Mouse (Mus musculus): ENCODE data around the gene Il18. TPM values are rescaled to one million over a fixed set of nuclear protein-coding genes. Genes with fewer than 3 reads are reported as not detected.

The Il18 gene
- polyA plus RNA-seq, 1 experiment from 2014 or later, result 13.3 TPM

Other genes starting within 250 kb of the Il18 start
- 229 and 259 TPM in 2 replicates for gene Rpl10-ps3, start 209.9 kb upstream of the Il18 start, polyA plus RNA-seq (2015; fragmentation: Nextera tagmentation; extraction: Ambion mirVana)
- 0.27 and 0.51 TPM in 2 replicates for gene Plet1, start 60.3 kb upstream of the Il18 start, polyA plus RNA-seq (2015; fragmentation: Nextera tagmentation; extraction: Ambion mirVana)
- 30.1 and 30.5 TPM in 2 replicates for gene Pts, start 26.1 kb upstream of the Il18 start, polyA plus RNA-seq (2015; fragmentation: Nextera tagmentation; extraction: Ambion mirVana)
- gene Bco2, start 354 bp downstream of the Il18 start, polyA plus RNA-seq (2015; fragmentation: Nextera tagmentation; extraction: Ambion mirVana), result 0.50 and 0.87 TPM in 2 replicates
- not detected in 2 replicates for gene Tex12, start 6.5 kb downstream of the Il18 start, polyA plus RNA-seq (2015; fragmentation: Nextera tagmentation; extraction: Ambion mirVana)
- 308 and 319 TPM in 2 replicates for gene Sdhd, start 49.0 kb downstream of the Il18 start, polyA plus RNA-seq (2015; fragmentation: Nextera tagmentation; extraction: Ambion mirVana)
- gene Timm8b, start 49.1 kb downstream of the Il18 start, polyA plus RNA-seq (2015; fragmentation: Nextera tagmentation; extraction: Ambion mirVana), result 141 and 164 TPM in 2 replicates
- 0.55 and 0.90 TPM in 2 replicates for gene Pih1d2, start 62.5 kb downstream of the Il18 start, polyA plus RNA-seq (2015; fragmentation: Nextera tagmentation; extraction: Ambion mirVana)
- gene Nkapd1, start 62.6 kb downstream of the Il18 start, polyA plus RNA-seq (2015; fragmentation: Nextera tagmentation; extraction: Ambion mirVana), result 5.8 and 5.9 TPM in 2 replicates
- gene Dlat, start 105.0 kb downstream of the Il18 start, polyA plus RNA-seq (2015; fragmentation: Nextera tagmentation; extraction: Ambion mirVana), result 21.6 and 22.5 TPM in 2 replicates
- gene Dixdc1, start 184.7 kb downstream of the Il18 start, polyA plus RNA-seq (2015; fragmentation: Nextera tagmentation; extraction: Ambion mirVana), result 2.2 and 2.7 TPM in 2 replicates
- 4.6 and 5.2 TPM in 2 replicates for gene 2310030G06Rik, start 191.7 kb downstream of the Il18 start, polyA plus RNA-seq (2015; fragmentation: Nextera tagmentation; extraction: Ambion mirVana)
- 9.9 and 16.1 TPM in 2 replicates for gene Cryab, start 196.5 kb downstream of the Il18 start, polyA plus RNA-seq (2015; fragmentation: Nextera tagmentation; extraction: Ambion mirVana)
- gene Hspb2, start 197.5 kb downstream of the Il18 start, polyA plus RNA-seq (2015; fragmentation: Nextera tagmentation; extraction: Ambion mirVana), result 1.7 and 2.7 TPM in 2 replicates
- 7.8 and 7.9 TPM in 2 replicates for gene Fdxacb1, start 213.4 kb downstream of the Il18 start, polyA plus RNA-seq (2015; fragmentation: Nextera tagmentation; extraction: Ambion mirVana)
- 12.6 and 13.2 TPM in 2 replicates for gene Alg9, start 220.2 kb downstream of the Il18 start, polyA plus RNA-seq (2015; fragmentation: Nextera tagmentation; extraction: Ambion mirVana)
- 19.6 and 22.6 TPM in 2 replicates for gene 1110032A03Rik, start 220.7 kb downstream of the Il18 start, polyA plus RNA-seq (2015; fragmentation: Nextera tagmentation; extraction: Ambion mirVana)

Data from liver, embryonic 16.5 days (tissue).